Mouse (Mus musculus) bone marrow macrophage, adult 2 months (primary cell): ENCODE data around the gene Gpr1.

ENCODE experiments used
- CTCF ChIP-seq: IDR thresholded peaks from 2 replicates; pipeline ENCODE4 v1.5.1; 2012; ENCODE audit warnings: low read depth, mild to moderate bottlenecking, low read length, moderate library complexity
- POLR2A ChIP-seq: IDR thresholded peaks from 2 replicates; pipeline ENCODE4 v1.6.1; 2012; ENCODE audit warnings: mild to moderate bottlenecking, low read depth, low read length, borderline replicate concordance

GRCm38 (mm10) chr1:63182636-63183270, 31.6 kb downstream of the Gpr1 start:
- no peak for TF ChIP-seq POLR2A
- no peak for TF ChIP-seq CTCF
